Comparison of ENCODE assay signal across 8 mouse cellular contexts in genomic region chr9:54863363-54864281, GRCm38 (mm10). TPM values are rescaled to one million over a fixed set of nuclear protein-coding genes. Genes with fewer than 3 reads are reported as not detected.
A peak's percentile ranks its signal among the peaks of the same experiment; 100 is the strongest.
DNase-seq lines count a peak whose midpoint lies in the region; ATAC-seq and TF ChIP-seq lines count a peak whose summit lies in the region.

Ireb2 (plus strand) TSS chr9:54863789.

- H3K9me3 ChIP-seq in ES-E14 (ENCODE audit: control insufficient read depth, insufficient read depth, low read depth, low read length): no peaks in the 10 kb centered on the region
- no peaks in the 10 kb centered on the region for H3K9me3 ChIP-seq in forebrain, embryonic 16.5 days (ENCODE audit: control insufficient read depth, low read length)
- H3K9me3 ChIP-seq in lung, embryonic 14.5 days (ENCODE audit: low read depth, low read length): no peaks in the 10 kb centered on the region

- DNase-seq in ES-E14 (ENCODE audit: low read depth, low spot score): peak; percentile 97
- peak; percentile 97 for DNase-seq in cerebellum, adult 11-12 months
- peak; percentile 100 for DNase-seq in heart, postnatal 36 days
- DNase-seq in layer of hippocampus, adult 2 months (ENCODE audit: low spot score in 2 of 2): peak; percentile 98 to 100
- DNase-seq in lung, embryonic 14.5 days: peak; percentile 99
- peak; percentile 100 for DNase-seq in thymus, adult 2 months

- TF ChIP-seq CTCF in layer of hippocampus, adult 2 months (conservative IDR thresholded peaks at IDR 0.05): no peak
- TF ChIP-seq CTCF in lung, embryonic 14.5 days (IDR thresholded peaks at IDR 0.05; ENCODE audit: low read depth): no peak
- no peak for TF ChIP-seq CTCF in olfactory bulb, adult 2 months (IDR thresholded peaks at IDR 0.05; ENCODE audit: insufficient read depth, low read depth, low read length)
- 0 out of 2 replicates have a peak, but pooled peaks have one; percentile 8 for TF ChIP-seq CTCF in thymus, adult 2 months (IDR thresholded peaks at IDR 0.05; ENCODE audit: borderline replicate concordance, control insufficient read depth, extremely low read depth, insufficient read depth, low read length, poor library complexity)

- peaks cover 2 to 8% of the 10 kb centered on the region in 2 experiments; a peak in 2 of 4 replicates for H3K4me1 ChIP-seq in ES-E14 (ENCODE audit: control insufficient read depth in 2 of 2, insufficient read depth in 2 of 2, low read length in 2 of 2, poor library complexity in 1 of 2)
- peaks cover 31% of the 10 kb centered on the region for H3K4me1 ChIP-seq in forebrain, embryonic 16.5 days (replicated peaks; ENCODE audit: control insufficient read depth, insufficient read depth, low read length)
- H3K4me1 ChIP-seq in lung, embryonic 14.5 days (ENCODE audit: insufficient read depth): no peaks in the 10 kb centered on the region
- H3K4me1 ChIP-seq in olfactory bulb, adult 2 months (ENCODE audit: control insufficient read depth, insufficient read depth, low read length): peaks cover 6% of the 10 kb centered on the region
- H3K4me1 ChIP-seq in thymus, adult 2 months (replicated peaks; ENCODE audit: control insufficient read depth, insufficient read depth, low read length): peaks cover 4% of the 10 kb centered on the region

- intact Hi-C loops in heart, postnatal 36 days (cut with DNase I): loop anchor here (2.0 kb wide), 2 partner anchors 89 to 131 kb away; no protein-coding TSS in a partner anchor

- TF ChIP-seq POLR2A in olfactory bulb, adult 2 months (IDR thresholded peaks at IDR 0.05; ENCODE audit: insufficient read depth, low read depth, low read length): peak; percentile 62
- TF ChIP-seq POLR2A in thymus, adult 2 months (IDR thresholded peaks at IDR 0.05; ENCODE audit: control insufficient read depth, extremely low read depth, insufficient read depth, low read length, poor library complexity): peak; percentile 52; the same call in 1 of the 2 replicates

- in situ Hi-C loops in ES-E14 (cut with MboI; ENCODE audit: low sequenced_read_pairs in 2 of 2, unreplicated experiment in 2 of 2): no loop called here

- H3K27me3 ChIP-seq in forebrain, embryonic 16.5 days (replicated peaks; ENCODE audit: control insufficient read depth, insufficient read depth, low read length): no peaks in the 10 kb centered on the region
- H3K27me3 ChIP-seq in lung, embryonic 14.5 days (ENCODE audit: insufficient read depth, low read length): no peaks in the 10 kb centered on the region
- no peaks in the 10 kb centered on the region for H3K27me3 ChIP-seq in thymus, adult 2 months (ENCODE audit: control insufficient read depth, insufficient read depth, low read length)

- peak within 1 kb of the TSS; percentile 99 for H3K9ac ChIP-seq in ES-E14 (ENCODE audit: insufficient read depth, low read depth, low read length, poor library complexity, severe bottlenecking)
- peak within 1 kb of the TSS; percentile 100 for H3K9ac ChIP-seq in forebrain, embryonic 16.5 days (replicated peaks; ENCODE audit: low read depth, low read length)
- peak within 1 kb of the TSS; percentile 99 for H3K9ac ChIP-seq in lung, embryonic 14.5 days

- H3K27ac ChIP-seq in ES-E14 (ENCODE audit: insufficient read depth, low read depth, low read length, poor library complexity, severe bottlenecking): peak within 1 kb of the TSS; percentile 74
- peak within 1 kb of the TSS; percentile 96 for H3K27ac ChIP-seq in forebrain, embryonic 16.5 days (ENCODE audit: low read length)
- peak within 1 kb of the TSS; percentile 96 for H3K27ac ChIP-seq in layer of hippocampus, adult 2 months
- peak within 1 kb of the TSS; percentile 88 for H3K27ac ChIP-seq in lung, embryonic 14.5 days (ENCODE audit: low read depth)
- peak within 1 kb of the TSS; percentile 29; the same call in 1 of the 2 replicates for H3K27ac ChIP-seq in olfactory bulb, adult 2 months (ENCODE audit: insufficient read depth, low read depth, low read length)
- no peak within 1 kb of the TSS for H3K27ac ChIP-seq in thymus, adult 2 months (ENCODE audit: control insufficient read depth, insufficient read depth, low read length)

- H3K4me3 ChIP-seq in ES-E14 (ENCODE audit: insufficient read depth in 1 of 2, low read depth in 1 of 2, low read length in 2 of 2, poor library complexity in 1 of 2, severe bottlenecking in 1 of 2): peak within 1 kb of the TSS; percentile 71 to 99
- H3K4me3 ChIP-seq in forebrain, embryonic 16.5 days (replicated peaks; ENCODE audit: low read length): peak within 1 kb of the TSS; percentile 100
- peak within 1 kb of the TSS; percentile 99 for H3K4me3 ChIP-seq in layer of hippocampus, adult 2 months
- H3K4me3 ChIP-seq in lung, embryonic 14.5 days (ENCODE audit: low read depth, low read length): peak within 1 kb of the TSS; percentile 93
- peak within 1 kb of the TSS; percentile 86 for H3K4me3 ChIP-seq in olfactory bulb, adult 2 months (ENCODE audit: insufficient read depth, low read depth, low read length)
- H3K4me3 ChIP-seq in thymus, adult 2 months (ENCODE audit: control insufficient read depth, insufficient read depth, low read length): peak within 1 kb of the TSS; percentile 86

- peak within 1 kb of the TSS; percentile 83 for H3K4me2 ChIP-seq in forebrain, embryonic 16.5 days (ENCODE audit: low read length)
- peak within 1 kb of the TSS; percentile 77 for H3K4me2 ChIP-seq in lung, embryonic 14.5 days

- H3K36me3 ChIP-seq in ES-E14 (ENCODE audit: control insufficient read depth, insufficient read depth, low read length, poor library complexity, severe bottlenecking): peaks cover 7% of the 10 kb centered on the region
- peaks cover 13% of the 10 kb centered on the region for H3K36me3 ChIP-seq in forebrain, embryonic 16.5 days (ENCODE audit: control insufficient read depth, insufficient read depth)
- H3K36me3 ChIP-seq in lung, embryonic 14.5 days (ENCODE audit: insufficient read depth): peaks cover 29% of the 10 kb centered on the region
- H3K36me3 ChIP-seq in thymus, adult 2 months (ENCODE audit: control insufficient read depth, insufficient read depth, low read length): peaks cover 21% of the 10 kb centered on the region

- under 1% methylated on average over 67 of the region's 72 CpGs for WGBS in forebrain, embryonic 16.5 days
- WGBS in lung, embryonic 14.5 days: under 1% methylated on average over 72 of the region's 72 CpGs
- under 1% methylated on average over 72 of the region's 72 CpGs for WGBS in olfactory bulb, adult 2 months
- 1% methylated on average over 72 of the region's 72 CpGs for WGBS in thymus, adult 2 months

- peak; percentile 99 for ATAC-seq in forebrain, embryonic 16.5 days
- ATAC-seq in lung, embryonic 14.5 days (ENCODE audit: insufficient read depth): peak; percentile 98

TF ChIP-seq in ES-E14, 5 proteins besides CTCF, POLR2A, EP300 and RAD21:
- TF ChIP-seq CHD2 (IDR thresholded peaks at IDR 0.05; ENCODE audit: low read depth, low read length) (peak; percentile 100), ZC3H11A (IDR thresholded peaks at IDR 0.05; ENCODE audit: borderline replicate concordance, low read depth, low read length) (no peak), MAFK (IDR thresholded peaks at IDR 0.05; ENCODE audit: insufficient read depth, low read depth, low read length) (no peak)

RNA-seq across cellular contexts. Expression of gene Ireb2, which starts in this region (rescaled TPM):
- 40.3 and 51.0 TPM in 2 replicates for total RNA-seq in ES-E14 (2012; rRNA removed)
- polyA plus RNA-seq in forebrain, embryonic 16.5 days (2015; fragmentation: Nextera tagmentation; extraction: Ambion mirVana): 53.5 and 60.9 TPM in 2 replicates
- total RNA-seq in heart, postnatal 36 days (2021): 10 to 100 TPM; 30.1 to 30.5 TPM
- 10 to 100 TPM; 51.7 to 53.4 TPM for total RNA-seq in layer of hippocampus, adult 2 months (2021)
- 44.3 and 45.9 TPM in 2 replicates for polyA plus RNA-seq in lung, embryonic 14.5 days (2014; fragmentation: Nextera tagmentation; extraction: Ambion mirVana)
- polyA plus RNA-seq in olfactory bulb, adult 2 months (2012; ENCODE audit: insufficient read depth, insufficient read length, low replicate concordance, missing spikeins): not detected in 2 replicates
- 8.9 and 11.5 TPM in 2 replicates for polyA plus RNA-seq in thymus, adult 2 months (2012; rRNA removed)
